Mouse (Mus musculus) G1E (cell line): Measurements from ENCODE around the gene Card10. TPM values are rescaled to one million over a fixed set of nuclear protein-coding genes. Genes with fewer than 3 reads are reported as not detected.

Experiments used
- ATAC-seq: 2 replicates; pipeline ENCODE4 v1.8.0; 2016; ENCODE audit warnings: mild to moderate bottlenecking; ENCODE audit not compliant: insufficient number of reproducible peaks, poor library complexity, low FRiP score, severe bottlenecking; ENCODE audit errors: extremely low read depth
- DNase-seq: peaks from one replicate; pipeline ENCODE4 v3.0.0; 2012; ENCODE audit warnings: low spot score
- H3K27me3 ChIP-seq: 2 replicates; pipeline ENCODE4 v1.6.1; 2012; ENCODE audit warnings: mild to moderate bottlenecking, low read length, inconsistent platforms; ENCODE audit not compliant: insufficient read depth
- H3K36me3 ChIP-seq: replicated peaks from 2 replicates; pipeline ENCODE3; 2012; ENCODE audit warnings: mild to moderate bottlenecking, inconsistent platforms
- H3K4me1 ChIP-seq: 2 replicates; pipeline ENCODE4 v1.6.1; 2012; ENCODE audit warnings: low read depth, low read length, inconsistent platforms, mixed read lengths; ENCODE audit not compliant: insufficient read depth
- H3K4me3 ChIP-seq: 2 replicates; pipeline ENCODE4 v1.5.1; 2012; ENCODE audit warnings: low read depth, mild to moderate bottlenecking, inconsistent platforms, low read length, moderate library complexity, mixed read lengths
- H3K9me3 ChIP-seq: replicated peaks from 2 replicates; pipeline ENCODE4 v1.6.1; 2012; ENCODE audit warnings: inconsistent platforms
- CTCF ChIP-seq: IDR thresholded peaks from 2 replicates; pipeline ENCODE4 v1.5.1; 2012; ENCODE audit warnings: low read depth, low read length, inconsistent platforms, mixed read lengths
- GATA1 ChIP-seq: IDR thresholded peaks from 2 replicates; pipeline ENCODE4 v1.6.1; 2012; ENCODE audit warnings: borderline replicate concordance, low read length, inconsistent platforms, mixed read lengths
- GATA2 ChIP-seq: IDR thresholded peaks from 2 replicates; pipeline ENCODE4 v1.6.1; 2012; ENCODE audit warnings: low read depth, low read length, inconsistent platforms, borderline replicate concordance
- POLR2AphosphoS5 ChIP-seq: IDR thresholded peaks from 2 replicates; pipeline ENCODE4 v1.6.1; 2012; ENCODE audit warnings: low read depth, low read length, inconsistent platforms; ENCODE audit not compliant: insufficient replicate concordance
- TAL1 ChIP-seq: conservative IDR thresholded peaks from 2 replicates; pipeline ENCODE4 v1.6.1; 2012; ENCODE audit warnings: low read depth, low read length, inconsistent platforms, mixed read lengths
- polyA plus RNA-seq: library from polyadenylated mRNA; stranded (reverse); fragments of >175 nt; gene quantifications from 2 replicates; pipeline ENCODE4 v1.2.3, GENCODE M21; 2012
- total RNA-seq, 2 experiments: library from RNA; stranded (forward) in 1 of 2; stranded (reverse) in 1 of 2; fragments of 200-1000 nt in 1 of 2; fragments of >200 nt in 1 of 2; fragmentation: Nextera tagmentation in 1 of 2; gene quantifications; 2 replicates each; pipeline ENCODE4 v1.2.3; 2014 to 2017

Gene Card10
- total and polyA plus RNA-seq, 3 experiments, result not detected

DNA sequence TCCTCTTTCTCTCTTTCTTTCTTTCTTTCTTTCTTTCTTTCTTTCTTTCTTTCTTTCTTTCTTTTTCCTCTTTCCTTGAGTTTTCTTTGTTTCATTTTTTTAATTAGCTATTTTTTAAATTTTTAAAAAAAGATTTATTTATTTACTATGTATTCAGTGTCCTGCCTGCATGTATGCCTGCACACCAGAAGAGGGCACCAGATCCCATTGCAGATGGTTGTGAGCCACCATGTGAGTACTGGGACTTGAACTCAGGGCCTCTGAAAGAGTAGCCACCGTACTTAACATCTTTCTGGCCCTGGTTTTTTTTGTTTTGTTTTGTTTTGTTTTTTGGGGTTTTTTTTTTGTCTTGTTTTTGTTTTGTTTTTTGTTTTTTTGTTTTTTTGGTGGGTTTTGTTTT is 26.8 kb upstream of the Card10 start:
- no peak for TF ChIP-seq TAL1
- TF ChIP-seq POLR2AphosphoS5, result no peak
- no peak for TF ChIP-seq GATA1
- TF ChIP-seq CTCF, result no peak
- no peak for TF ChIP-seq GATA2
- Histone ChIP-seq H3K36me3 (no peaks in the 10 kb centered on the region), H3K27me3 (peaks cover 27% of the 10 kb centered on the region), H3K4me3 (no peak overlapping the region), H3K9me3 (no peaks in the 10 kb centered on the region), H3K4me1 (0 out of 2 replicates have a peak, but pooled peaks cover 4% of the 10 kb centered on the region)
- ATAC-seq, result no peak
- DNase-seq, result no peak

DNA sequence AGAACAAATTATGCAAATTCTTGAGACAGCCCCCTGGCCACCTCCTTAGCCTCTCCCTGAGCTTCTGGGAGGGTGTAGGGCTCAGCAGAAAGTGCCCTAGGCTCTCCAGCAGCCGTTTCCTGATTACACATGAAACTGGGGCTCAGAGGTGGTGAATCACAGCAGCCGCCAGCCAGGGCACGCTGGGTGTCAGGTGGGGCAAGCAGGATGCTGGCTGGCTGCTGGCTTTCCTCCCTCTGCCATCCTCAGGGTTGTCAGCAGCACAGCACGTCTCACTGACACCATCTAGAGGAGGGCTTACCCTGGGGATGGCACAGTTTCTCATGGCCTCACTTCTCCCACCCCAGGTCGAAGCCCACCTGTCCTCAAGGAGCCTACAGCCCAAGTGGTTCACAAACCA is 25.5 kb upstream of the Card10 start:
- TF ChIP-seq TAL1 (no peak), GATA1 (no peak), POLR2AphosphoS5 (no peak), GATA2 (no peak), CTCF (no peak)
- H3K27me3 ChIP-seq, result peaks cover 27% of the 10 kb centered on the region

DNA sequence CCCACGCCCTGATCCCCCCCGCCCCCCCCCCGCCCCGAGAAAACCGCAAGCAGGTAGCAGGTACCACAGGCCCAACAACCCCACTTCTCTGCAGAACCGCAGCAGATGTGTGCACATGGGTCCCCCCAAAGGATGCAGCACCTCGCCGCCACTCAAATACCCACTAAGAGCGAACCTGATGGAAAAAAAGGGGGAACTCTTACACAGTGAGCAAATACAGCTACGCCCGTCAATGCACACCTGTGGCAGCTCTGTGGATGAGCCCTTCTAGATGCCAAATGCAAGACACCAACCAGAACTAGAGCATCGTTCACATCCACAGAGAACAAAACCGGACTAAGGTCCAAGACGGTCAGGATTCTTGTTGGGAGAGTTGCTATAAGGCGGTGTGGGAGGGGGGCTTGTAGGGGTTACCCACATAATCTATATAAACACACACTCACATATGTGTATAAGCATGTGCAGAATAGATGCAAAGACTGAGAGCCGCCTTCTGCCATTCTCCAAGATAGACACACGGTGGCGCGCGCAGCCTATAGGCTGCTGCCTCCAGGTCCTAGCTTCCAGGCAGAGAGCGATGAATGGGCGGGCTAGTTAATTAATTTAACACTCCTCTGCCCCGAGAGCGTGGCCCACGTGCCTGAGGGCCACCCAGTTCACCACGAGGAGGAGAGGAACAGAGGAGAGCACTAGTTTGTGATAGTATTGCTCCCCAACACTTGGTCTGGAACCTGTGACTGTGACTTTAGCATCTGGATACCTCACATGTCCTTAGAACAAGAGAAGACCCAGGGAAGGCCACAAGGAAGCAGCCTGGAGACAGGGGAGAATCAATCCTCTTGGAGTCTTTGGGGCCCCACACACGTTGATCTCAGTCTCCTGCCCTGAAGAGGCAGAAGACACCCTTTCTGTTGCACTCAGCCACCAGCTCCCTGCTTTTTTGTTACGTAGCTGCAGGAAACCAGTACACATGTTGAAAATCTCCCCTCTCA is 23.7 kb upstream of the Card10 start:
- no peak overlapping the region for H3K4me3 ChIP-seq
- 0 out of 2 replicates have a peak, but pooled peaks cover 4% of the 10 kb centered on the region for H3K4me1 ChIP-seq
- TF ChIP-seq CTCF (peak; percentile 37), TAL1 (no peak)
- no peak for ATAC-seq
- H3K9me3 ChIP-seq, result no peaks in the 10 kb centered on the region
- peaks cover 23% of the 10 kb centered on the region for H3K27me3 ChIP-seq
- peak; percentile 49 for DNase-seq
- no peaks in the 10 kb centered on the region for H3K36me3 ChIP-seq

More for the DNA sequence above, 25.5 kb upstream of the Card10 start:
- H3K9me3 ChIP-seq, result no peaks in the 10 kb centered on the region
- H3K36me3 ChIP-seq, result no peaks in the 10 kb centered on the region
- 0 out of 2 replicates have a peak, but pooled peaks cover 4% of the 10 kb centered on the region for H3K4me1 ChIP-seq
- ATAC-seq (no peak), DNase-seq (no peak)
- no peak overlapping the region for H3K4me3 ChIP-seq

DNA sequence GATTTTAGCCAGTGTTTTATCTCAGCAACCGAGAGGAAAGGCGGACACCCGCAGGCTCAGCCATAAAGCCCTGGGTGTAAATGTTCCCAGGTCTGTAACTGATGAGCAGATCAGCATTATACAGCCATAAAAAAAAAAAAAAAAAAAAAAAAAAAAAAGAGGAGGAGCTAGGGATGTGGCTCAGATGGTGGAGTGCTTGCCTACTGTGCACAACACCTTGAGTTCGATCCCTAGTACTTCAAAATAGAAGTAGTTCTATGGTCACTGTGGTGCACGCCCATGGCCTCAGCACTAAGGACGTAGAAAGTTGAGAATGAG is 13.2 kb upstream of the Card10 start:
- TF ChIP-seq GATA2, result no peak
- TF ChIP-seq TAL1, result no peak
- TF ChIP-seq CTCF, result no peak
- TF ChIP-seq GATA1, result no peak
- TF ChIP-seq POLR2AphosphoS5, result no peak
- no peaks in the 10 kb centered on the region for H3K9me3 ChIP-seq
- no peaks in the 10 kb centered on the region for H3K4me1 ChIP-seq
- no peaks in the 10 kb centered on the region; the same call in 1 of the 2 replicates for H3K27me3 ChIP-seq
- ATAC-seq (no peak), DNase-seq (no peak)
- no peaks in the 10 kb centered on the region for H3K36me3 ChIP-seq
- no peak overlapping the region for H3K4me3 ChIP-seq

DNA sequence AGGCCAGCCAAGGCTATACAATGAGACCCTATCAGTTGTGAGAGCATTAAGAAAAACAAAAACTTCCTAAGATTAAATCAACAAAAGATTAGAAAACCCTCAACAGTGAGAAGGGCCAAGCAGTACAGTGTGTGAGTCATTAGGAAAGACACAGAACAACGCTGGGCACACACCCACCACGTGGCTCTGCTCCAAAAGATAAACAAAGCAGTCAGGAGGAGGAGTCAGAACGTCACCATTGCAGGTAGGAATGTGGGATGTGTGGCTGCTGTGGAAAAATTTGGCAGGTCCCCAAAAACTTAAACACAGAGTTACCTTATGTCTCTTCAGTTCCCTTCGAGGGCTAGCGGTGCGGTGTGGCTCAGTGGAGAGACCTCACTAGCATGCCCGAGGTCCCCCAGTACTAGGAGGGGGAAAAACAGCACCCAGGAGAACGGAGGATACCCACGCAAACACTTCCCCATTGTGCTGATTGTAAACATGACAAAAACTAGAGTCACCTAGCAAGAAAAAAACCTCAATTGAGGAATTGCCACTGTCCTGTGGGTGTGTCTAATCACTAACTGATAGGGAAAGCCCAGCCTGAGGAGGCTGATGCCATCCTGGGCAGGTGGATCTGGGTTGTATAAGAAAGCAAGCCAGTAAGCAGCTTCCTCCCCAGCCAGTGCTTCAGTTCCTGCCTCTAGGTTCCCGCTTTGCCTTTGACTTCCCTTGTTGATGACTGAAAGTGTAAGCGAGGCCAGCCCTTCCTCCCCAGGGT is 12.7 kb upstream of the Card10 start:
- H3K4me3 ChIP-seq, result no peak overlapping the region
- no peak for ATAC-seq
- peaks cover under 1% of the 10 kb centered on the region; the same call in 1 of the 2 replicates for H3K27me3 ChIP-seq

DNA sequence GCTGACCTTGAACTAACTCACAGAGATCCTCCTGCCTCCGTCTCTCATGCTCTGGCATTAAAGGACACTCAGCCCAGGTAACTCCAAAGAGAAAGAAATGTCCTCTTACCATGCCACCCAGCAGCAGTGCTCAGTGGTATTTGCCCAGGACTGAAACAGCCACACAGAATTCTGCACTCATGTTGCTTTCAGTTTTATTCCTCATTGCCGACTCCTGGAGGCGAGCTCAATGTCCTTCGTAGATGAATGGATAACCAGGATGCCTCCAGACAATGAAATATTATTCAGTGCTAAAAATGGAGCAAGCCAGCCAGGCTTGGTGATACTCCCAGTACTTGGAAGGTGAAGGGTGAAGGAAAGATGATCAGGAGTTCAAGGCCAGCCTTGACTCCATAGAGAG is 10.8 kb upstream of the Card10 start:
- no peaks in the 10 kb centered on the region for H3K9me3 ChIP-seq
- DNase-seq (no peak), ATAC-seq (no peak)
- no peaks in the 10 kb centered on the region for H3K36me3 ChIP-seq
- TF ChIP-seq GATA2, result no peak
- TF ChIP-seq GATA1, result no peak
- no peak for TF ChIP-seq TAL1
- no peak for TF ChIP-seq POLR2AphosphoS5
- no peaks in the 10 kb centered on the region for H3K4me1 ChIP-seq
- H3K27me3 ChIP-seq, result 0 out of 2 replicates have a peak, but pooled peaks cover 5% of the 10 kb centered on the region
- H3K4me3 ChIP-seq, result no peak overlapping the region

More for the DNA sequence above, 12.7 kb upstream of the Card10 start:
- H3K9me3 ChIP-seq, result no peaks in the 10 kb centered on the region
- H3K36me3 ChIP-seq, result no peaks in the 10 kb centered on the region
- TF ChIP-seq CTCF (no peak), TAL1 (no peak), GATA1 (no peak), POLR2AphosphoS5 (no peak), GATA2 (no peak)
- H3K4me1 ChIP-seq, result no peaks in the 10 kb centered on the region
- DNase-seq, result no peak
